Mouse (Mus musculus) mesoderm, embryonic 11.5 days (tissue): ENCODE measurements around the gene Nras.

ENCODE experiments used
- DNase-seq: peaks from one replicate; pipeline ENCODE4 v3.0.0-alpha.2; 2012; ENCODE audit warnings: low read depth, low spot score

The Nras gene

DNA sequence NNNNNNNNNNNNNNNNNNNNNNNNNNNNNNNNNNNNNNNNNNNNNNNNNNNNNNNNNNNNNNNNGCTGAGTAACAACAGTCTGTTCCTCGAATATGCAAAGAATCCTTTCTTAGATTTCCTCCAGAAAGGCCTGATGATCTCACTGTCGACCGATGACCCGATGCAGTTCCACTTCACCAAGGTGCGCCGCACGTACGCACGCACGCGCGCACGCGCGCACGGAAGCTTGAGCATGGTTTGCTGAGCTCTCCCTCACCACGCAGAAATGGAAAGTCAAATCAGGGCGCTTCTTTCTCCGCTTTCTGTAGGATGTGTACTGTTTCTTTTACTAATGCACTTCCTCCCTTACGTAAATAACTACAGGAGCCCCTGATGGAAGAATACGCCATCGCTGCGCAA, 40.6 kb downstream of the Nras start:
- no peak for DNase-seq

DNA sequence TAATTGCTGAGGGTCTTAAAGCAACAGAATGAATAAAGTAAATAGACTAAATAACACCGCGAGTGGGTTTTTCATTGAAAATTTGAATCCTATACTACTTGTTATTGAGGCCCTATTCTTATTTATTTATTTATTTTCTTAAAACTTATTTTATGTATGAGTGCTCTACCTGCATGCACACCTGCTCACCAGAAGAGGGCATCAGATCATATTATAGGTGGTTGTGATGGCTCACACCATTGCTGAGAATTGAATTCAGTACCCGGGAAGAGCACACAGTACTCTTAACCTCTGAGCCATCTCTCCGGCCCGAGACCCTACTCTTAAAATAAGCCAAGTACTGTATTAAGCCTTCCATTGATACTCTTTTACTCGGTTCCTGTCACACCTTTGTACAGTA, 41.6 kb downstream of the Nras start:
- DNase-seq: no peak

DNA sequence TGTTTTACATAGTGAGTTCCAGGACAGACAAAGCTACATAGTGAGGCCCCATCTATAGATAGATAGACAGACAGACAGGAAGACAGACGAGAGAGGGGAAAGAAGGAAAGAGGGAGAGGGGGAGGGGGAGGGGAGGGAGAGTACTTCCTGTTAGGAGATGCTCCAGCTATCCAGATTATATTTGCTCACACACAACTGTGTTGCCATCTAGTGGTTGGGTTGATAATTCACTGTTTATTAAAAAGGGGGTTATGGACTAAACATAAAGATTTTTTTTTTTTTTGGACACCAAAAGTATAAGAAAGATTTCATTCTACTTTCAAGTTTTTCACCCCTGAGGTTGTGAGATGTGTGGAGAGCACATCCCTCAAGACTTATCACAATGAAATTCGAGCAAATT, 42.6 kb downstream of the Nras start:
- no peak for DNase-seq

DNA sequence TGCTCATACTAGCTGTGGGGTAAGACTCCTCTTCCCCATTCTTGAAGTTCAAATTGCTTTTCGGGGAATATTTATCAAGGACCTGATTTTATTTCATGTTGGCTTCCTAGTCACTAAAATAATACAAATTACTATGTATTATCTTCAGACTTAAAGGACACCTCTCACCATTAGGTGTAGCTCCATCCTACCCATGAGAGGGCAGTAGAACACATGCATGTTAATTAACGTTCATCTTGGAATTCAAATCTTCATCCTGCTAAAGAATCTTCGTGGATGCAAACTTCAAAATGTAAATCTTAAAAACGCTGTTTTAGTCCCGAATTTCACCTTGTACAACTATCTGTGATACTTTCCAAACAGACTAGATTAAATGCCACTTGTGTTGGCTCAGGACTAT, 43.1 kb downstream of the Nras start:
- DNase-seq: no peak

DNA sequence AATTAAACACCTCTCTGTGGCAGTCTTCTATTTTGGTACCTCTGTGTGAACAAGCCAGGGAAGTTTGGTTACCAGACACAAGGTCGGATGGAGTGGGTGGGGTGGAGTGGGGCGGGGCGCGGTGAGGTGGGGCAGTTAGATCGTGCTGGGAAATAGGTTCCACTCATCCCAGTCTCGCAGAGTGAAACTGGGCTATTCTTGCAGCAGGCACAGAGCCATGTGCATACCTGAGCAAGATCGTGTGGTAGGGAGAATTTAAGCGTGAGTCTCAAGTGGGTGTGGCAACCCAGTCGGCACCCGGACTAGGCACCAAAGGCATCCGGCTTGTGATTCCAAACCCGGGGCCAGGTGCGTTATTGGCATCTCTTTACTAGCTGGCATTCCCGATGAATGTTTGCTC, 43.8 kb downstream of the Nras start:
- no peak for DNase-seq

DNA sequence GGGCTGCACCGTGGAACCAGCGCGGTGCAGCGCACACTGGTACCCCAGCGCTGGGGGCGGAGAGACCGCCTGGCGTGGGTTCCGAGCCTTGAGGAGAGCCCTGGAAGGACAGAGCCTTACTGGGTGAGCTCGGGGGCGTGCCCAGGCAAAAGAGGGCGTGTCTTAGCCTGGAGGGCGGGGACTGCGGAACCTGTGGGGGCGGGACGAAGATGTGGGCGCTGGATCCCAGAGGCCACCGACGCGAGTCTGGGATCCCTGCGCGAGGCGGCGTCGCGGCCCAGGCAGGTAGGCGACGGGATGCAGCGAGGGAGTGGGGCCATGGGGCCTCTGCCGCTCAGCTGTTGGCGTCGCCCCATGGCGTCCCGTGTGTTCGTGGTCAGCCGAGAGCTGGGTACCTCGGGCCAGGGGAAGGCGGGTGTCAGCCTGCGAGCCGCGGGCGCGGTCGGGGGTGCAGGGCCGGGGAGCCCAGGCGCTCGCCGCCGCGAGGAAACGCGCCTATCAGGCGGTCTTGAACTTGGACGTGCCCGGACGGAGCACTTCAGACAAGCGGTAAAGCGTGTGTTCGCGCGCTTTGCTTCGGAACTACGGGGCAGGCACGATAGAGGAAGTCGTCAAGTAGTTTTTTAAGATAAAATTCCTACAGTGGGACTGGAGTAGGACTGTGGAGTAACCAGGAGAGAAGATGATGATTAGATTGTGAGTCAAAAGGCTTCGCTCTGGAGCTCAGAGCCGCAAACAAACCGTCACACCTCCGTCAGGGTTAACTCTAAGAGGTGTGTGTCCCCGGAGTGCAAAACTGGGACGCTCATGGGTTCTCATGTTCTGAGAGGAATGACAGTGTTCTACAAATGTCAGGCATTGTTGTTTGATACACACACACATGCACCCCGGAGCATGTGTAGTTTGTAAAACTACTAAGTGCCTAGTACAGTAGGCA, 44.6 kb downstream of the Nras start, which contains the start of gene Dennd2c:
Gene Dennd2c (plus strand): TSS at position 151 of the 937 bp plus-strand sequence.
- DNase-seq: peak; percentile 92

DNA sequence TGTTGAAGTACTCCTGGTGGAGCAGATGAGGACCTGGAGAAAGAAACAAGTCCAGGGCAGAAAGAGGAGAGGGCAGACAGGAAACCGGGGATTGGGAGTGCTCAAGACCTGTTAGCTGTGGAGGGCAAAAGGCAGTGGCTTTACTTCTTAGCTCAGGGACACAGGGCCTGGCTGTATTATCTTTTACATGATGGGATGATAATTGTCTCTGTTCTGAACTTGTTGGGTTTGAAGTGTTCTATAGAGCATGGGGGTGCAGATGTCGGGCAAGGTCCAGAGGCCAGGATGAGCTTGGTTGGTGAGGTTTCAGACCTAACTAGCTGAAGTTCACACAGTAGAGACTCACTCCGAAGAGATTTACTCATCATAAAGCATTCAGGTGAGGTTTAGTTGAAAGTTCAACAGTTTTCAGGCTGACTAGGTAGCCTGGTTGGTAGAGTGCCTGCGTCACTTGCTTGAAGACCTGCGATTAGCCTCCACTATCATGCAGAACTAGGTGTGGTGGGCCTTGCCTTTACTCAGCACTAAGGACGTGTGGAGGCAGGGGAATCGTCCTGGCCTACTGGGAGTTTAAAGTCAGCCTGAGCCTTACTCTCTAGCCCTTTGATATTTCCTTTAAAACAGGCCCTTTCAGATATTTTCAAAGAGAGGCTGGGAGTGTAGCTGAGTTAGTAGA, 49.6 kb downstream of the Nras start:
- no peak for DNase-seq

DNA sequence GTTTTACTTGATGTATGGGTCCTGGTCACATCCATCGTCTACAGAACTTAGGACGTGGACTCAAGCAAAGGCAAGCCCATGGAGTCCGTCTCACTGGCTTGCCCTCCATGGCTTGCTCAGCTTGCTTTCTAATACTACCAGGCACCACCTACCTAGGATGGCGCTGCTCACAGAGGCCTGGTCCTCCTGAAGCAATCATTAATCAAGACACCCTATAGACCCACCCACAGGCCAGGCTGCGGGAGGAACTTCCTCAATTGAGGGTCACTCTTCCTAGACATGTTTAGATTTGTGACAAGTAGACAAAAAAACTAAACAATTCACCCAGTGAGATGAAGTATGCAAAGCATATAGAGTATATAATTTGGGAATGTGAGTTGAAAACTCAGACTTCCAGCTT, 54.1 kb downstream of the Nras start:
- DNase-seq: no peak
